Mouse (Mus musculus): ENCODE measurements around the gene Col1a2.
A peak's percentile ranks its signal among the peaks of the same experiment; 100 is the strongest.

The Col1a2 gene

DNA sequence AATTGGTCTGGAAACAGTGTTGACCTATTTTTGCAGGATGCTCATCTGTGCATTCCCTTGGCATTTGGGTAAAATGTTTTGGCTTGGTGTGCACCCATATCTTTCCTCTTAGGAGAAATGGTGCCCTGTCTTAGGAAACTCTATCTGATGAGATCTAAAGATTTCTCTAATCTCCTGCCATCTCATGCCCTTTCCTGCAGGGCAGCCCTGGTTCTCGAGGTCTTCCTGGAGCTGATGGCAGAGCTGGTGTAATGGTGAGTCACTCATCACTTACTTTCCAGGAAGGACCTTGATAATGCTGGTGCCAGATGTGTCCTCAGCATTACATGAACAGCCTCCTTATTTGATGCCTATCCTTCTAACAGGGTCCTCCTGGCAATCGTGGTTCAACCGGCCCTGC is 16.4 kb downstream of the Col1a2 start:
- DNase-seq: no peak

DNA sequence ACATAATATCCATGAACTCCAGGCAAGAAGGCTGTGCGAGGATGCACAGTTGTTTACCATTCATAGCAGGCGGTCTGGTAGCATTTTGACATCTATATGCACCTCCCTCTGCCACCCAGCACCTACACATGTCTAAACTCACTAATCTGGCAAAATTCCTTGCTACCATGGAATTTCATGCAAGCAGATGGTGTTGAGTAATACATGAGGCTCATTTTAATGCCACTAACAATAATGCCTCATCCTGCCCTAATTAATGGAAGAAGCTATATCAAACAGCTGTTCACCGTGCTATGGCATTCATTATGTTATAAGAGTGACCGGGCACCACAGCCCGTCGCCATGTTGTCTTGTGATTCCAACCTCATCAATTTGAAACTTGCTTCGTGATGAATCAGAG is 23.8 kb downstream of the Col1a2 start:
- DNase-seq: no peak

DNA sequence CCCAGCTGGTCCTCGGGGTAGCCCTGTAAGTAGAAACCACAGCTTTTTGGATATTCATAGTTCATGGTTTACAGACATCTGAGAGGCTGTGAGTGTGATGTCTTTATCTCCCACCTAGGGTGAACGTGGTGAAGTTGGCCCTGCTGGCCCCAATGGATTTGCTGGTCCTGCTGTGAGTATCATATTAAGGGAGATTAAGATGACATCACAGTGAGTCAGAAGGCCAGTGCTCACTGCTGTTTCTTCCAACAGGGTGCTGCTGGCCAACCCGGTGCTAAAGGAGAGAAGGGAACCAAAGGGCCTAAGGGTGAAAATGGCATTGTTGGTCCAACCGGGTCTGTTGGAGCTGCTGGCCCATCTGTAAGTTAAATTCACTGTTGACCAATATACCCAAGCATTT is 26.4 kb downstream of the Col1a2 start:
- no peak for DNase-seq

DNA sequence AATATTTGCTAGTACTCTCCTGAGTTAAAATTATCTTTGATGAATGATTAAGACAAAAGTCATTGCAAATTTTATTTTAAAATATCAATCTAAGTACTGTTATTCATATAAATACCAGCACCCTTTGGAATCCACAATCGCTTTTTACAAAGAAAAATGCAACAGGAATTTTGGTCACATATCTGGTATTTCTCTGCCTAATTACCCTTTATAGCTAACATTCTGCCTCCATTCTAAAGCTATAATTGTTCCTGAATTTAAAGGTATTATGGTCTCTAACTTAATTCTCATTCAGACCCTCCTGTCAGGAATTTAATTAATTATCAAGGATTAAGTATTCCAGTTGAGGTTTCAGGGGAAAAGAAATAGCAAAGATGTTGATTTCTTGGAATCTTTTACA is 28.3 kb downstream of the Col1a2 start:
- no peak for DNase-seq

DNA sequence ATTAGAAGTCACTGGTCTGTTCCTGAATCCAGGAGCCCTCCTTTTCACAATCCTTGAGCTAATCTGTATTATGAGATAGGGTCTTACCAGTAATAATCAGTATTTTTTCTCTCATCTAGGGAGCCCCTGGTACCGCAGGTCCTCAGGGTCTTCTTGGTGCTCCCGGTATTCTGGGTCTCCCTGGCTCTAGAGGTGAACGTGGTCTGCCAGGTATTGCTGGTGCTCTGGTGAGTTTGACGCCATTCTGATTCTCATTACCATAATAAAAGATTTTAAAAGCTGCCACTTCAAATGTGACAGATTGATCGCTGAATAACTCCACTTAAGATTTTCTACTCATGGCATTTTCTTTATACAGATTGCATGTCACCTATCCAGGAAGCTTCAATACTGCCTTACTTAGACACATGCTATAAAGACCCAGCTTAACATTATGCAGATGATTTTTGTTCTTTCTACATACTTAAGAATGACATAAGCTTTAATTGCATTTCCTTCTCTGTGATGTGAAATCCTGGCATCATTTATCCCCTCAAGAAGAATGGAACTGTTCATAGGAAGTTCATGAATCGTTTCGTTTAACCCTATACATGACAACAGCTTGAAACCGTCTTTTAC is 30.0 kb downstream of the Col1a2 start:
- no peak for DNase-seq

DNA sequence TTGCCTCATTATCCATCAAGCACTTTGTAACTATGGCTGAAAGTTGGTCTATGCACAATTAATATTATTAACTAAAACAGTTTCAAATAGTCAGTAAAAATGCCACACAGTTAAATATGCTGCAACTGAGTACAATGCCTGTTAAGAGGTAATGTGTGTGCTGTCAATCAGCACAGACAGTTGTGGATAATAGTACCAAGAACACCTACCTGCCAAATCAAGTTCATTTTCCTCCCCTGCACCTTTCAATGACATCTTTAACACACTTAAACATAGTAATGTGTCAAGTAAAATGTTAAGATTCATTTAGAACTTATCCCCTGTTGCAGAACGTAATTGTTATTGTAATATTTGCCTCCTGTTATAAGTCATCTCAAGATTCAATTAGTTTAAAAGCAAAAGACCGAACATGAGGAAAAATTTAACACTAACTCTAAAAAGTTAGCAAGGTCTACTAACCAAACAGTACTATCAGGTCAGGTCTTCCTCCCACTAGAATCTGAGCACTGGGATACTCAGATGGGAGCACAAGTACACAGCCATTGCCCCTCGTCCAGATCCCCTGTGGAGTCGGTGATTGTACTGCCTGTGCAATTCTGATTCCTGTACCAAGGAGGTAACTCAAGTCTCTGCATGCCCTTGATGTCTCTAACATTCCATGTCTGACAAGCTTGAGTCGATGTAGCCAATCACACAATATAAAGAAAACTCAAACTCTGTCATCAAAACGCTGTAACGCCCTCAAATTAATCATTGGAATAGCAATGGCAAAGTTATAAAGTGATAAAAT is 37.5 kb downstream of the Col1a2 start:
- no peak for DNase-seq

DNA sequence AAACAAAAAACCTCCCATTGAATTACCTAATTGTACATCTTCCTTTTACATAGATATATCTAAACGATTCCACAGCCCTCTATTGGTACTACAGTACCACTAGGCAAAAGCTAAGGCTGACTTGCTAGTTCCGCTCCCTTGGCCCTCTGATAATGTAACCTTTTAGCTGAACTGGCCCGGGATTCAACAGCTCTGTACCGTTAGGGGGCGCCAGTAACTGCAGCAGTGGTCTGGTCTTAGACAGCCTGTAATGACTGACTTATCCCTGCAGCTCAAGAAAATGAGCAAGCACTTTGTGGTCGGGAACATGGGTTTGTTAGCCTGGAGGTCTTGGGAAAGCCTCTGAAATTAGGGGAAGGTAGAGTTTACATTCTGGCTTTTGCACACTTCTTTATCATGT is 39.9 kb downstream of the Col1a2 start:
- peak in 1 of 2 experiments; percentile 60 for DNase-seq

DNA sequence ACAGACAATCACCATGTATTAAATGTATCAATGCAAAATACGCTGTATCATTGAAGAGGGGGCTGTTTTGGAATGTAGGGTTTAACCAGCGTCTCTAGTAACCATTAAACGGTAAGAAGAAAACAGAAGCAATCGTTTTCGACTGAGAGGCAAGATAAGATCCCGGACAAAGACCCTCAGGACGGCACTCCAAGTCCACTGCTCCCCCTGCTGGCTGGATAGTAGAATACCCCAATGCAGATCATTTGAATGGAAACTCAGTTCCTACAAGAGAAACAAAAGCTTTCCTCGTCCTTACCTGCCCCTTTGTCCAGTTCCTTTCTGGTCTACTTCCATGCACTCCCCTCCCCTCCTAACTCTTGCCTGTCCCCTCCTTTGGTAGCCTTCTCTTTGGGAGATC is 41.1 kb downstream of the Col1a2 start:
- DNase-seq: peak in 1 of 2 experiments; percentile 74

DNA sequence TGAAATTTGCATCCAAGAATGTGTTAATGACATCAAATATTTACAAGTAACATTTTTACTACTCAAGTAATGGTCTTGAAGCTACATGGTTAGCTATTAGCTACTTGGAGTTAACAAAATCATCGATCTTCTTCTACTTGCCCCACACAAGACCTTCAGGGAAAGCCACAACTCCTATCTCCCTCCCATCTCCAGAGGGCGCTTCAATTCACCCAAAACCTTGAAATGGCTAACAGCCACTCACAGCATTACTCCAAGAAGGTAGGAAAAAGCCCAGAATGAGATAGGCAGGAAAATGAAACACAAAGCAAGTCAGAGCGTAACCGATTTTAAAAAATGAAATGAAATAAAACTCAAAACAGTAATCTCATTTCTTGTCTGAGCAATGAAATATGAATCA is 44.3 kb downstream of the Col1a2 start:
- DNase-seq: peak in 1 of 2 experiments; percentile 31

DNA sequence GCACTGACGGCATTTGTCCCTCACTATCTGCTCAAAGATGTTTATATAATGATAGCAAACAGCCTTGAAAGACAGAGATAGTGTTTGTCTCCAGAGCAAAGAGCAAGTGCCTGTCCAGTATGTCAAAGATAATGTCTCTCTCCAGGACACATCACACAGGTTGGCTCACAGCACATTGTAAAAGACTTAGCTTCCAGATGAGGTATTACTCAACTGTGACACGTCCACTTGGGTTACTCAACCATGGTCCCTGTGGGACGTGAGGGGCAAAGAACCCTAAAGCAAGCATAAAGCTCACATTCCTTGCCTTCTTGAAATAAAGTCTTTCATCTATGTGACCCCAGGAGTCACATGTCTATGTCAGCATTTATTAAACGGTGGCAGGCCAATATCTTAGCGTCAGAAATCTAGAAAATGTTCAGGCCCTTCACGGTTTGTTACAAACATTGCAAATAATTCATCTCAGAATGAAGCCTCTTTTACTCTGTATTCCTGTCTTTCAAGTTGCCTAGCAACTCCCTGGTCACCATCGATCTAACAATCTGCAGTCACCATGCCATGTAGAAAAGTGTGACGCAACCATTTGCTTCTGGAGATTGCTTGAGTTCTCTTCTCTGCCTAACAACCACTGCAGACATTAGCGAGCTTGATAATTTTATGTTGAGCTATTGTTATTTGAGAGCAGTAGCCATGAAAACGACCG is 45.4 kb downstream of the Col1a2 start:
- DNase-seq: no peak

DNA sequence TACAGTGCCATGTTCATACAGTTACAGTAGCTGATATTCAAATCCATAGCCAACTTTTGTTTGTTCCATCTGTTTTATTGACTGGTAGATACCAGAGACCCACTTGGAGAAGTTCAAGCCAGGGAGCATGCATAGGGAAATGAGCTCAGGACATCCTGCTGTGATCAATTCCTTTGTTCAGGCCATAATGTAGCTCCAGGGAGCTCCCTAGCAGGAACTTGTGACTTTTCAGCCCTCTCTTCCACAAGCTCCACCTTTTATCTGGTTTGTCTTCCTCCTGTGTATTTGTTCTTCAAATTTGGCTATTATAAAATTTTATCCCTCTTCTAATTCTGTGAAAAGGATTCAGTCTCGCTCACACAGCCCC is 45.9 kb downstream of the Col1a2 start:
- DNase-seq: no peak

DNA sequence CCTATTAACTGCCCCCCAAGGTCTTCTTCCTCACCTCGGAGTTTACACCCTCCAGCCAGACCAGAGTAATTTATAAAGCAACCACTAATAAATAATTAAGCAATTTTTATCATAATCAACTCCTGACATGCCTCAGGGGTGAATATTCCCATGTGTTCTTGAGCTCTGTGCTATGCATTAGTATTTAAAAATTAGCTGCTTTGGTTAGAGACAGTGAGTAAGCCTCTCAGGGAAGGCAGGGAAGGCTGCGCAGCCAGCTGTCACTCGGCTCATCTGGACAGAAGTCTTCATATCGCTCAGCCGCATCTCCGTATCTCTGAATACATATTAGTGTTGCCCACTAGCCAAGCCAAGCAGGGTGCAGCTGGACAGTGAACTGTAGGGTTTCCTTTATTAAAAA is 50.8 kb downstream of the Col1a2 start:
- no peak for DNase-seq

DNA sequence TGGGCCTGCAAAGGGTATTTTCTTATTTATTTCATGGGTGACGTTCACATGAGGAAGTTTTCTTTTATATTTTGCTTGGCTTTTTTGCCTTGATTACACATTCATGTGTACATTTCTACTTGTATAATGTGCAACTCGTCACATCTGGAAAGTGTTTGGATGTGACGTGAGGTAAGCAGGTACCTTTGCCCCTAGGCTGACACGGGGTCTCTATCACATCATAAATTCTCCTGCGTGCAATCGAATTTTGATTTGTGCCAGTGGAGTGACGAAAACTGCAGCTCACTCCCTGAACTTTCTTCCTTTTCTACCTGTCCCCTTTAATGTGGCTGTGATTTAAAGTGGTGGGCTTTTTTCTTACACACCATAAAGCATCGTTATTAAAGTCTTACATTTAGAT is 52.5 kb downstream of the Col1a2 start:
- DNase-seq: no peak

DNA sequence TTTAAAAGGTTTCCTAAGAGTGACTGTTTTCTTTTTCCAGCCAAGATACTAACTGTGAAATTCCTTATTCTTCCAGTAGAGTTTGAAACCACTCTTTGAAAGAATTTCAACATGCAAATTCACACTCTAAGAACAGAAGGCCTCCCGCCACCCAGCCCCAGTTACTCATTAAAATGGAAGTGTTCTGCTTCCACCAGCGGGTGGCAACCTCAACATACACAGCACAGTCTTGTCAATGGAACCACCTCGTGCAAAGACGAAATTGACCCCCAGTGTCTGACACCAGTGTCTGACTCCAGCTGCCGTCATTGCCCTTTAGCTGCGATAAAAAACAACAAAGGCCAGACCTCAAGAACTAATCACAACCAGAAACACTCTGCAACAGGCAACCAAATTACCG is 53.1 kb downstream of the Col1a2 start:
- DNase-seq: peak; percentile 64 to 74

DNA sequence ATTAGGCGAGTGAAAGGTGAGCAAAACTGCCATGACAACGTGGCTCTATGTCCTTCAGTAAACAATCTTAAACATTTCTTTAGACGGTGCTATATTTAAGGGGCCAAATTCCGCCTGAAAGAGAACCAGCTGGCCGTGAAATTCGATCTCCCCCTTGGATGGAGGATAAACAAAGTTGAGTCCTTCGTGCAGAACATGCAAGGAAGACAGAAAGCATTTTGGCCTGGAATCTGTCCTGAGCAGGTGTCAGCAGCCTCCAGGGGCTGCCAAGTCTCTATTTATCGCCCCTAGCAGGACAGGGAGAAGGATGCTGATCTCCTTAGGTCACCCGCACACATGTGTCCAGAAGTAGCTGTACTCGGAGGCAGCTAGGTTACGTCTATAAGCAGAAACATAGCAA is 56.5 kb downstream of the Col1a2 start:
- no peak for DNase-seq

DNA sequence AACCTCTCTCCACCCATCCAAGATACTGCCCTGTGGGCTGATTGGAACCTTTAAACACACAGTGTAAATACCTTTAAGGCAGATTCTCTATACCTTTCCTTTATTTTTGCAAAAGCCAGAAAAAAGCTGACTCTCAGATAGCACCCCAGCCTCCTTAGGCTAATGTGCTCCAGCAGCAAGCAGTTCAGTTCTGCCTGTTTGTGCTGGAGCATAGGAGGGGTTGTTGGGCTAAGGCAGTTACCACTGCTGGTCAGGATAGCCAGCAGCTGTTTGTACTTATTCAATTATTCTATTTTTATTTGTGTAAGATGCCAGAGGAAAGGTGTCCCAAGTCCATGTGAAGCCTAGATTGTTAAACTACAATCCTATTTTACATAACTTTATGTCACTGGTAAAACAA is 57.0 kb downstream of the Col1a2 start:
- DNase-seq: no peak

DNA sequence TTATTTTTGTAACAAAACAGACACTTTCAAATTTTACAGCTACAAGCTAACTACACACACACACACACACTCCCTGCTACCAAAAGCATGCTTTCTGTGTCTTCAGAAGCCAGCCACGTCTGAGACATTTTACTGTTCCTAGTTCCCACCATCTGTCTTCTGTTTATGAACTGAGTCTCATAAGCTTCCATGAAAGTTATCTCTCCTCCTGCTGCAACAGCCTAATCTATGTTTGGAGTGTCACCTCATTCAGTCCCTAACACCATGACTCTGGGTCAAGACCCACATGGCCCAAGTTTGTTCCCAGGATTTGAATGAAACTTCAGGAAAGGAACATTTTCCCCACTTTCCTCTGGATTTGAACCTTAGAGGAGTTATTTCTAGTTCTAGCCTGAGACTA is 57.8 kb downstream of the Col1a2 start:
- DNase-seq: no peak

DNA sequence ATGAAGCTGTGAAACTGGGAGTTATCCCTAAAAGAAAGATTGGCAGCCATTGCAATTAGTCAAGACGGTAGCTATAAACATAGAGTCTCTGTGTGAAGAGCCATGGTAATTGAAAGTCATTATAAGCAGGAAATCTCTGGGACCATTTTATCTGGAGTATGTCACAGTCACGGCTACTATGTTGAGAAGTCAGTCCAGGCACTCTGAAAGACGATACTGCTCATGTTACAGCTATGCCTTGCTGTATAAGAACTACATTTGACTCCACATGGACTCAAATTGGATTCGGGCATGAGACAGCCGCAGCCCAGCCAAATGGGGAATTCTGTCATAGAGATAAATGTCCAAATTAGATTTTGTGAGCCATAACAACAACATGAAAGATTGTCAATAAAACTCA is 58.9 kb downstream of the Col1a2 start:
- DNase-seq: no peak

DNA sequence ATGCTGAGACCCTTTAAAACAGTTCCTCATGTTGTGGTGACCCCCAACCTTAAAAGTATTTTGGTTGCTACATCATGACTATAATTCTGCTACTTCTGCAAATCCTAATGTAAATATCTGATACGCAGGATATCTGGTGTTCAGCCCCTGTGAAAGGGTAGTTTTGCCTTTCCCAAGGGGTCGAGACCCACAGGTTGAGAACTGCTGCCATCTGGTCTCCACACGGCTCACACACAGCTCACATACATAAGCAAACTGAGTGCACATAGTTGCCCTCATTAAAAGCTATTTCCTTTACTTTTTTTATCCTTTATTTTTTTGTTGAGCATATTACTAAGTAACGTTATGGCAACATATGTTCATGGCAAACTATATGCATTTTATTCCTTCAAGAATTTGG is 65.8 kb downstream of the Col1a2 start:
- no peak for DNase-seq

DNA sequence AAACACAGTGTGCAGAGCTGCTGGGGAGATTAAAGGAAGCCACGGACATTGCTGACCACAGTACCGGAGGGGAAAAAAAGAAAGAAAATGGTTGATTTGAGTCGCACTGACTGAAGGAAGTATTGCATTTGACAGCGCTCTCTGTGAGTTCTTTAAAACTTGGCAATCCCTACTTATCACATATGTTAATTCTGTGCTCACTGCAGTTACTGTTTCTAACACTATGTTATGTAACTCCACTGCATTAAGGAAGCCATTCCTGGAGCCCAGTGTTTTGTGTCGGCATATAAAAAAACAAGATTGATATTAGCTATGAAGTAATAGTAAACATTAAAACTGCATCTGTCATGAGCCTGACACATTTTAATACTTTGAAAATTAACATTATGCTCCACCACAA is 73.1 kb downstream of the Col1a2 start:
- no peak for DNase-seq

DNA sequence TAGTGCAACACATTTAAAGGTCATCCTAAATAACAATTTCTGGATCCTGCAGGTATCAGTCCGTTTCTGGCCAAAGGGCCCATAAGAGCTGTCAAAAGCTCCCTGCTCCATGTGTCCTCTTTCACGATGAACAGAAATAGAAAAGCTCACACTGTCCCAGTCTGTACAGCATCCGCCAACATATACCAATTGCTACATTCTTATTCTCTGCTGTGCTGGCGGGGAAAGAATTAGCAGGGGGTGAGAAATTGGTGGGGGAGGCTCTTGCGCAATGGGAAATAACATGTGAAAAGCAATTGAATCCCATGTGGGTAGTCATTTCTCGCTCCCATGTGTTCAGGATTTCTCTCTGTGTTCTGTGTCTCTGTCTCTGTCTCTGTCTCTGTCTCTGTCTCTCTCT is 73.7 kb downstream of the Col1a2 start:
- no peak for DNase-seq

DNA sequence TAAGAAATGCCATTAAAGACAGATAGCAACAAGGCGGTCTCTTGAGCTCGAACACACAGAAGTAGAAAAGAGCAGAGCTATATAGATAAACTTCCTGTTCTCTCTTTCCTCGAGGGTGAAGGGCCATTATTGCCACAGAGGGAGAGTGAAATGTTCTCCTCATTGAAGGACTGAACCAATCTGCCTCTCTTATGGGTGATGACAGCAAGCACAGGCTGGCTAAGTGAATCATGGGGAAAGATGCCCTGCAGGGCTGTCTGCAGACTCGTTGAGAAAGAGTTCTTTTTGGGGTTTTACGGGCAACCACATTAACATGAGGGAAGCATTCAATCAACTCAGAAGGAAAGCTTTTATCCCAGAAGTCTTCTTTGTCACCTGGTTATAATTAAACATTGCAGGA is 75.0 kb downstream of the Col1a2 start:
- no peak for DNase-seq

DNA sequence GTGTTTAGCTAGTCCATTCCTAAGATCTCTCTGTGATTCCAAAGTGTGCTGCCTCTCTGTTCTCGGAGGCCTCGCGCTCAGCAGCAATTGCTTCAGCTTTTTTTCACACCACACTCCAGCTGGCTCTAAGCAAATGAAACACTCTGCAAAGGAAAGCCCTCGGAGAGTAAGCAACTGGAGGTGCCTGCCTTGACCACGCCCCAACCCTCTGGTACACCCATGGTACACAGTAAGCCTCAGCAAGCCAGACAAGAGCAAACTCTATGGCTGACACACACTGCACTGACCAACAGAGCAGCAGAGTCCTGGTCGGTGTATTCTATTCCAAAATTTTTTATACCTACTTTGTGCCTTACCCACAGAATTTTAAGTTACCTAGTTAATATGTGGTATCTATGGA is 78.9 kb downstream of the Col1a2 start:
- peak in 1 of 2 experiments; percentile 23 for DNase-seq

DNA sequence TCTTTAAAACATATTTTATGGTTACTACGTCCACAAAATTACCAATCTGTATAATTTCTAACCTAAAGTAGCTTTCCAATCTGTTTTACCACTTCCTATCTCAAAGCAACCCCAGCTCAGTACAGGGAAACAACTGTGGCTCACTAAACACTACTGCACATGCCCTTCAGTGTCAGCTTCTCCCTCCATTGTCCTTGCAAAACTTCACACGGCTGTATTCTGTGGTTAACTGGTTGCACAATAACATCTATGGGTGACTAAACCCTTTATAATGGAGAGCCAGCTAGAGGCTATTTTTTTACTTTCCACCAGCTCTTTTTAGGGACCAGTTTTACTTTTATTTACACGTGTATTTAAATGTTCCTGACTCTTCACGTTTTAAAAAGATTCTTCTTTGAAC is 83.3 kb downstream of the Col1a2 start:
- no peak for DNase-seq

All from lung, postnatal 4 days (tissue).